Mouse (Mus musculus): ENCODE measurements around the gene Taok1.

Taok1 gene

GRCm38 (mm10) chr11:77494344-77494676 is 113.3 kb downstream of the Taok1 start:
- 0 out of 2 replicates have a peak, but pooled peaks cover 3% of the 10 kb centered on the region for H3K27me3 ChIP-seq (ENCODE audit: control insufficient read depth, insufficient read depth, low read length, poor library complexity, severe bottlenecking)
- DNase-seq (ENCODE audit: low read depth, low spot score) = no peak
- H3K36me3 ChIP-seq (ENCODE audit: control insufficient read depth, insufficient read depth, low read length, poor library complexity, severe bottlenecking) = no peaks in the 10 kb centered on the region

GRCm38 (mm10) chr11:77493512-77494343 is 113.9 kb downstream of the Taok1 start, which contains the start of gene Git1:
Gene Git1, plus strand, starts transcription at chr11:77493562.
- H3K36me3 ChIP-seq (ENCODE audit: control insufficient read depth, insufficient read depth, low read length, poor library complexity, severe bottlenecking) = no peaks in the 10 kb centered on the region
- DNase-seq (ENCODE audit: low read depth, low spot score) = peak; percentile 44

GRCm38 (mm10) chr11:77492911-77493332 is 114.7 kb downstream of the Taok1 start:
- peak; percentile 92 for DNase-seq (ENCODE audit: low read depth, low spot score)
- peaks cover 3% of the 10 kb centered on the region; the same call in 1 of the 2 replicates for H3K27me3 ChIP-seq (ENCODE audit: control insufficient read depth, insufficient read depth, low read length, poor library complexity, severe bottlenecking)
- H3K36me3 ChIP-seq (ENCODE audit: control insufficient read depth, insufficient read depth, low read length, poor library complexity, severe bottlenecking) = no peaks in the 10 kb centered on the region

More at GRCm38 (mm10) chr11:77493512-77494343, 113.9 kb downstream of the Taok1 start, which contains the start of gene Git1:
- H3K27me3 ChIP-seq (ENCODE audit: control insufficient read depth, insufficient read depth, low read length, poor library complexity, severe bottlenecking) = peaks cover 3% of the 10 kb centered on the region; the same call in 1 of the 2 replicates

GRCm38 (mm10) chr11:77492311-77492871 is 115.2 kb downstream of the Taok1 start:
- Histone ChIP-seq H3K36me3 (ENCODE audit: control insufficient read depth, insufficient read depth, low read length, poor library complexity, severe bottlenecking) (no peaks in the 10 kb centered on the region), H3K27me3 (ENCODE audit: control insufficient read depth, insufficient read depth, low read length, poor library complexity, severe bottlenecking) (peaks cover 3% of the 10 kb centered on the region; the same call in 1 of the 2 replicates)
- DNase-seq (ENCODE audit: low read depth, low spot score) = no peak

- Histone ChIP-seq H3K36me3 (ENCODE audit: control insufficient read depth, insufficient read depth, low read length, poor library complexity, severe bottlenecking) (no peaks in the 10 kb centered on the region), H3K27me3 (ENCODE audit: control insufficient read depth, insufficient read depth, low read length, poor library complexity, severe bottlenecking) (peaks cover 3% of the 10 kb centered on the region; the same call in 1 of the 2 replicates)
- no peak for DNase-seq (ENCODE audit: low read depth, low spot score)
Measured at GRCm38 (mm10) chr11:77491502-77492291, 115.9 kb downstream of the Taok1 start.

- no peaks in the 10 kb centered on the region for H3K36me3 ChIP-seq (ENCODE audit: control insufficient read depth, insufficient read depth, low read length, poor library complexity, severe bottlenecking)
- H3K27me3 ChIP-seq (ENCODE audit: control insufficient read depth, insufficient read depth, low read length, poor library complexity, severe bottlenecking) = peaks cover 3% of the 10 kb centered on the region; the same call in 1 of the 2 replicates
- DNase-seq (ENCODE audit: low read depth, low spot score) = peak; percentile 86
Measured at GRCm38 (mm10) chr11:77491123-77491501, 116.5 kb downstream of the Taok1 start.

- no peaks in the 10 kb centered on the region for H3K36me3 ChIP-seq (ENCODE audit: control insufficient read depth, insufficient read depth, low read length, poor library complexity, severe bottlenecking)
- no peak for DNase-seq (ENCODE audit: low read depth, low spot score)
- H3K27me3 ChIP-seq (ENCODE audit: control insufficient read depth, insufficient read depth, low read length, poor library complexity, severe bottlenecking) = peaks cover 3% of the 10 kb centered on the region; the same call in 1 of the 2 replicates
Measured at GRCm38 (mm10) chr11:77490451-77490850, 117.2 kb downstream of the Taok1 start.

GRCm38 (mm10) chr11:77489591-77490235 is 117.9 kb downstream of the Taok1 start, which contains the start of gene Ankrd13b:
Gene Ankrd13b, minus strand, starts transcription at chr11:77489678.
- no peak for DNase-seq (ENCODE audit: low read depth, low spot score)
- H3K36me3 ChIP-seq (ENCODE audit: control insufficient read depth, insufficient read depth, low read length, poor library complexity, severe bottlenecking) = no peaks in the 10 kb centered on the region
- peaks cover 3% of the 10 kb centered on the region; the same call in 1 of the 2 replicates for H3K27me3 ChIP-seq (ENCODE audit: control insufficient read depth, insufficient read depth, low read length, poor library complexity, severe bottlenecking)

- DNase-seq (ENCODE audit: low read depth, low spot score) = no peak
Measured at GRCm38 (mm10) chr11:77488771-77489581, 118.6 kb downstream of the Taok1 start.

GRCm38 (mm10) chr11:77486798-77487197 is 120.8 kb downstream of the Taok1 start:
- DNase-seq (ENCODE audit: low read depth, low spot score) = no peak
- no peaks in the 10 kb centered on the region for H3K36me3 ChIP-seq (ENCODE audit: control insufficient read depth, insufficient read depth, low read length, poor library complexity, severe bottlenecking)
- H3K27me3 ChIP-seq (ENCODE audit: control insufficient read depth, insufficient read depth, low read length, poor library complexity, severe bottlenecking) = peaks cover 3% of the 10 kb centered on the region; the same call in 1 of the 2 replicates

More at GRCm38 (mm10) chr11:77488771-77489581, 118.6 kb downstream of the Taok1 start:
- no peaks in the 10 kb centered on the region for H3K36me3 ChIP-seq (ENCODE audit: control insufficient read depth, insufficient read depth, low read length, poor library complexity, severe bottlenecking)
- peaks cover 3% of the 10 kb centered on the region; the same call in 1 of the 2 replicates for H3K27me3 ChIP-seq (ENCODE audit: control insufficient read depth, insufficient read depth, low read length, poor library complexity, severe bottlenecking)

GRCm38 (mm10) chr11:77485229-77485628 is 122.4 kb downstream of the Taok1 start:
- Histone ChIP-seq H3K36me3 (ENCODE audit: control insufficient read depth, insufficient read depth, low read length, poor library complexity, severe bottlenecking) (no peaks in the 10 kb centered on the region), H3K27me3 (ENCODE audit: control insufficient read depth, insufficient read depth, low read length, poor library complexity, severe bottlenecking) (peaks cover 3% of the 10 kb centered on the region; the same call in 1 of the 2 replicates)
- no peak for DNase-seq (ENCODE audit: low read depth, low spot score)

- no peaks in the 10 kb centered on the region for H3K27me3 ChIP-seq (ENCODE audit: control insufficient read depth, insufficient read depth, low read length, poor library complexity, severe bottlenecking)
- H3K36me3 ChIP-seq (ENCODE audit: control insufficient read depth, insufficient read depth, low read length, poor library complexity, severe bottlenecking) = no peaks in the 10 kb centered on the region
- no peak for DNase-seq (ENCODE audit: low read depth, low spot score)
Measured at GRCm38 (mm10) chr11:77483510-77484255, 123.9 kb downstream of the Taok1 start.

- no peak for DNase-seq (ENCODE audit: low read depth, low spot score)
- no peaks in the 10 kb centered on the region for H3K36me3 ChIP-seq (ENCODE audit: control insufficient read depth, insufficient read depth, low read length, poor library complexity, severe bottlenecking)
- no peaks in the 10 kb centered on the region for H3K27me3 ChIP-seq (ENCODE audit: control insufficient read depth, insufficient read depth, low read length, poor library complexity, severe bottlenecking)
Measured at GRCm38 (mm10) chr11:77483043-77483442, 124.6 kb downstream of the Taok1 start.
